8 mouse cellular contexts compared by ENCODE assay signal in the genomic region with DNA sequence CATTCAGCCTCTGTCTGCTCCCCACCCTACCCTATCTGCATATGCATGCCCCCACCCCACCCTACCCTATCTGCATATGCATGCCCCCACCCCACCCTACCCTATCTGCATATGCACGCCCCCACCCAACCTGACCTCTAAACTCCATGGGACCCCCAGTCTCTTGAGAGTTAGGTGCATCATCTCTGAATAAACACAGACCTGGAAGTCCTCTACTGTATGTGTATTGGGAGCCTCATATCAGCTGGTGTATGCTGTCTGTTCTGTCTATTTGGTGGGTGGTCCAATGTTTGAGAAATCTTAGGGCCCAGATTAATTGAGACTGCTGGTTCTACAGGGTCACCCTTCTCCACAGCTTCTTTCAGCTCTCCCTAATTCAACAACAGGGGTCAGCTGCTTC.
DNase-seq lines count a peak whose midpoint lies in the region; ATAC-seq and TF ChIP-seq lines count a peak whose summit lies in the region.
"Not testable (repeated sequence)": the region's sequence is repeated elsewhere in the genome, so short reads cannot be mapped to it uniquely, and the experiment has no call there.

No protein-coding gene starts in this region.

- not testable (repeated sequence) for ATAC-seq in hindbrain, embryonic 14.5 days (ENCODE audit: low FRiP score); kidney, postnatal 0 days (replicated peaks; ENCODE audit: low FRiP score, low read depth)

- in situ Hi-C loops in ES-E14 (cut with MboI; ENCODE audit: low sequenced_read_pairs in 2 of 2, unreplicated experiment in 2 of 2), result not testable (repeated sequence)

- WGBS in hindbrain, embryonic 14.5 days, result 43% methylated on average over 1 of the region's 1 CpGs
- WGBS in kidney, postnatal 0 days, result 87% methylated on average over 1 of the region's 1 CpGs

- TF ChIP-seq POLR2A in ES-Bruce4 (IDR thresholded peaks at IDR 0.05; ENCODE audit: insufficient read depth, low read length), result not testable (repeated sequence)

- H3K9ac ChIP-seq in ES-Bruce4 (ENCODE audit: low read depth, poor library complexity, severe bottlenecking); ES-E14 (ENCODE audit: insufficient read depth, low read depth, low read length, poor library complexity, severe bottlenecking); hindbrain, embryonic 14.5 days; kidney, postnatal 0 days (ENCODE audit: low read depth, low read length): not testable (repeated sequence)

- DNase-seq in ES-CJ7 (ENCODE audit: low read depth, low spot score) (peak; percentile 90), ES-E14 (ENCODE audit: low read depth, low spot score) (peak; percentile 12), R1 (ENCODE audit: low read depth, low spot score) (peak; percentile 68), WW6 (ENCODE audit: low read depth, low spot score) (peak; percentile 11), ZHBTc4 (ENCODE audit: low read depth, low spot score) (peak; percentile 52)
- peak; percentile 8 for DNase-seq in hindbrain, embryonic 14.5 days (ENCODE audit: low spot score)
- DNase-seq in kidney, postnatal 0 days (ENCODE audit: low spot score), result peak; percentile 9

- H3K27me3 ChIP-seq in ES-Bruce4 (ENCODE audit: control insufficient read depth, insufficient read depth, low read length, poor library complexity, severe bottlenecking); hindbrain, embryonic 14.5 days (ENCODE audit: control insufficient read depth, insufficient read depth, low read length); kidney, postnatal 0 days (ENCODE audit: insufficient read depth, low read length): not testable (repeated sequence)

- H3K4me3 ChIP-seq in ES-Bruce4 (ENCODE audit: low read depth, low read length); ES-E14 (ENCODE audit: insufficient read depth in 1 of 2, low read depth in 1 of 2, low read length in 2 of 2, poor library complexity in 1 of 2, severe bottlenecking in 1 of 2); hindbrain, embryonic 14.5 days (replicated peaks; ENCODE audit: low read length); kidney, postnatal 0 days (replicated peaks; ENCODE audit: low read depth, low read length): not testable (repeated sequence)

- TF ChIP-seq CTCF in ES-Bruce4 (IDR thresholded peaks at IDR 0.05; ENCODE audit: low read depth, low read length); kidney, postnatal 0 days (IDR thresholded peaks at IDR 0.05; ENCODE audit: low read depth): not testable (repeated sequence)

- not testable (repeated sequence) for H3K36me3 ChIP-seq in ES-Bruce4 (ENCODE audit: control insufficient read depth, insufficient read depth, low read length, poor library complexity, severe bottlenecking); ES-E14 (ENCODE audit: control insufficient read depth, insufficient read depth, low read length, poor library complexity, severe bottlenecking); hindbrain, embryonic 14.5 days (replicated peaks; ENCODE audit: control insufficient read depth, insufficient read depth); kidney, postnatal 0 days (ENCODE audit: insufficient read depth, low read length)

- H3K9me3 ChIP-seq in ES-Bruce4 (replicated peaks; ENCODE audit: control insufficient read depth, insufficient read depth, low read length, poor library complexity, severe bottlenecking); ES-E14 (ENCODE audit: control insufficient read depth, insufficient read depth, low read depth, low read length); hindbrain, embryonic 14.5 days (ENCODE audit: control insufficient read depth, low read length); kidney, postnatal 0 days (replicated peaks; ENCODE audit: low read length): not testable (repeated sequence)

- TF ChIP-seq EP300 in ES-Bruce4 (IDR thresholded peaks at IDR 0.05; ENCODE audit: insufficient read depth, low read depth, low read length), result peak; percentile 75; the same call in 1 of the 2 replicates

- not testable (repeated sequence) for H3K4me2 ChIP-seq in hindbrain, embryonic 14.5 days (replicated peaks); kidney, postnatal 0 days (ENCODE audit: low read length)

- H3K27ac ChIP-seq in ES-Bruce4 (ENCODE audit: insufficient read depth, low read length), result peak overlapping the region; percentile 92
- peak overlapping the region; percentile 93 for H3K27ac ChIP-seq in ES-E14 (ENCODE audit: insufficient read depth, low read depth, low read length, poor library complexity, severe bottlenecking)
- H3K27ac ChIP-seq in hindbrain, embryonic 14.5 days; kidney, postnatal 0 days: not testable (repeated sequence)

- H3K4me1 ChIP-seq in ES-Bruce4 (ENCODE audit: control insufficient read depth, insufficient read depth, low read length); ES-E14 (ENCODE audit: control insufficient read depth in 2 of 2, insufficient read depth in 2 of 2, low read length in 2 of 2, poor library complexity in 1 of 2); hindbrain, embryonic 14.5 days (replicated peaks; ENCODE audit: control insufficient read depth, insufficient read depth, low read length); kidney, postnatal 0 days (replicated peaks; ENCODE audit: insufficient read depth, low read length): not testable (repeated sequence)

Comparison
In these comparisons a context has a peak if more than half of its experiments do, and no peak if none do; other contexts are left out.
1. DNase-seq: peak in every context shown above with its lines; median percentile 90 in ES-CJ7; 68 in R1; 52 in ZHBTc4; 12 in ES-E14; 11 in WW6; 9 in kidney, postnatal 0 days; 8 in hindbrain, embryonic 14.5 days.